Mouse (Mus musculus) myocyte (in vitro differentiated cells): ENCODE data around the gene Kif1b. TPM values are rescaled to one million over a fixed set of nuclear protein-coding genes. Genes with fewer than 3 reads are reported as not detected.
A peak's percentile ranks its signal among the peaks of the same experiment; 100 is the strongest.

Source experiments
- H3K27me3 ChIP-seq: one replicate; pipeline ENCODE4 v1.6.1; 2011; ENCODE audit not compliant: control insufficient read depth, insufficient read depth, insufficient read length
- H3K36me3 ChIP-seq: one replicate; pipeline ENCODE4 v1.6.1; 2011; ENCODE audit not compliant: control insufficient read depth, insufficient read depth
- H3K4me2 ChIP-seq: one replicate; pipeline ENCODE4 v1.6.1; 2011; ENCODE audit warnings: low read depth, control low read depth
- H3K4me3 ChIP-seq: one replicate; pipeline ENCODE4 v1.5.1; 2011; ENCODE audit warnings: mild to moderate bottlenecking, control low read depth, moderate library complexity
- H3K79me2 ChIP-seq: one replicate; pipeline ENCODE4 v1.6.1; 2011; ENCODE audit not compliant: control insufficient read depth, insufficient read depth
- H3ac ChIP-seq: one replicate; pipeline ENCODE4 v1.6.1; 2011; ENCODE audit not compliant: control insufficient read depth, insufficient read length
- CEBPB ChIP-seq: IDR thresholded peaks from 2 replicates; pipeline ENCODE4 v1.6.1; 2011; ENCODE audit warnings: mild to moderate bottlenecking, moderate library complexity; ENCODE audit not compliant: poor library complexity, insufficient read depth, severe bottlenecking
- E2F4 ChIP-seq: IDR thresholded peaks from one replicate; pipeline ENCODE4 v1.6.1; 2011; ENCODE audit warnings: mild to moderate bottlenecking, control low read depth, moderate library complexity; ENCODE audit not compliant: insufficient read depth
- MAX ChIP-seq: IDR thresholded peaks from one replicate; pipeline ENCODE4 v1.6.1; 2011; ENCODE audit warnings: low read depth, mild to moderate bottlenecking, control low read depth
- MYOD1 ChIP-seq, 3 experiments: IDR thresholded peaks; one replicate each; pipeline ENCODE4 v1.6.1; 2011; ENCODE audit warnings: control low read depth in 2 of 3, low read depth in 2 of 3, mild to moderate bottlenecking in 2 of 3, moderate library complexity in 1 of 3; ENCODE audit not compliant: insufficient read length in 2 of 3, control insufficient read depth in 1 of 3
- MYOG ChIP-seq, 3 experiments: IDR thresholded peaks; one replicate each; pipeline ENCODE4 v1.6.1; 2011; ENCODE audit warnings: control low read depth in 2 of 3, low read depth in 2 of 3, mild to moderate bottlenecking in 2 of 3; ENCODE audit not compliant: insufficient read length in 2 of 3, control insufficient read depth in 1 of 3, insufficient read depth in 1 of 3
- POLR2A ChIP-seq: IDR thresholded peaks from one replicate; pipeline ENCODE4 v1.6.1; 2011; ENCODE audit warnings: low read depth, mild to moderate bottlenecking, control low read depth, moderate library complexity; ENCODE audit not compliant: insufficient read length
- POLR2AphosphoS2 ChIP-seq: IDR thresholded peaks from one replicate; pipeline ENCODE4 v1.6.1; 2011; ENCODE audit warnings: low read depth, control low read depth; ENCODE audit not compliant: insufficient read length
- REST ChIP-seq: IDR thresholded peaks from one replicate; pipeline ENCODE4 v1.6.1; 2011; ENCODE audit warnings: mild to moderate bottlenecking, control low read depth, moderate library complexity; ENCODE audit not compliant: insufficient read depth, insufficient read length
- SRF ChIP-seq: IDR thresholded peaks from one replicate; pipeline ENCODE4 v1.6.1; 2011; ENCODE audit warnings: low read depth; ENCODE audit not compliant: control insufficient read depth, insufficient read length
- TCF12 ChIP-seq: IDR thresholded peaks from one replicate; pipeline ENCODE4 v1.6.1; 2011; ENCODE audit warnings: mild to moderate bottlenecking, control low read depth; ENCODE audit not compliant: poor library complexity, insufficient read depth, severe bottlenecking
- TCF3 ChIP-seq: IDR thresholded peaks from one replicate; pipeline ENCODE4 v1.6.1; 2011; ENCODE audit warnings: low read depth, control low read depth; ENCODE audit not compliant: insufficient read length
- USF1 ChIP-seq: IDR thresholded peaks from one replicate; pipeline ENCODE4 v1.6.1; 2011; ENCODE audit warnings: low read depth, mild to moderate bottlenecking, control low read depth, moderate library complexity
- polyA plus RNA-seq: library from polyadenylated mRNA; unstranded; fragments of >200 nt; fragmentation: generic; extraction: Trizol; gene quantifications from one replicate; pipeline ENCODE4 v1.2.1, GENCODE M21; 2012; ENCODE audit warnings: missing spikeins

Kif1b gene
- 26.7 TPM for polyA plus RNA-seq

GRCm38 (mm10) chr4:149307596-149308490 lies at the start of gene Kif1b:
Gene Kif1b, minus strand, starts transcription at chr4:149307693.
- Histone ChIP-seq H3K4me2 (peak within 1 kb of the TSS; percentile 91), H3K36me3 (no peaks in the 10 kb centered on the region), H3ac (peak within 1 kb of the TSS; percentile 66), H3K4me3 (peak within 1 kb of the TSS; percentile 77), H3K27me3 (no peaks in the 10 kb centered on the region), H3K79me2 (peaks cover 42% of the 10 kb centered on the region)
- no peak for TF ChIP-seq USF1
- no peak for TF ChIP-seq TCF12
- TF ChIP-seq POLR2AphosphoS2, result peak; percentile 79
- no peak for TF ChIP-seq E2F4
- TF ChIP-seq SRF, result no peak
- no peak for TF ChIP-seq CEBPB
- TF ChIP-seq MAX, result no peak
- peak; percentile 86 for TF ChIP-seq POLR2A
- no peak for TF ChIP-seq TCF3
- TF ChIP-seq MYOG (IDR thresholded peaks at IDR 0.05; ENCODE audit: control insufficient read depth in 1 of 3, insufficient read depth in 1 of 3, insufficient read length in 2 of 3, low read depth in 2 of 3), result peak in 1 of 3 experiments; percentile 5
- TF ChIP-seq REST, result no peak
- peak in 1 of 3 experiments; percentile 6 for TF ChIP-seq MYOD1 (IDR thresholded peaks at IDR 0.05; ENCODE audit: control insufficient read depth in 1 of 3, insufficient read length in 2 of 3, low read depth in 2 of 3)

- Histone ChIP-seq H3K4me3 (no peak overlapping the region), H3K79me2 (no peaks in the 10 kb centered on the region), H3ac (no peak overlapping the region), H3K36me3 (peaks cover 43% of the 10 kb centered on the region), H3K27me3 (no peaks in the 10 kb centered on the region), H3K4me2 (no peak overlapping the region)
- TF ChIP-seq E2F4, result no peak
- TF ChIP-seq POLR2A, result no peak
- no peak for TF ChIP-seq TCF12
- TF ChIP-seq CEBPB, result no peak
- no peak for TF ChIP-seq MYOG (IDR thresholded peaks at IDR 0.05; ENCODE audit: control insufficient read depth in 1 of 3, insufficient read depth in 1 of 3, insufficient read length in 2 of 3, low read depth in 2 of 3)
- TF ChIP-seq POLR2AphosphoS2, result no peak
- no peak for TF ChIP-seq MAX
- TF ChIP-seq SRF, result no peak
- TF ChIP-seq TCF3, result no peak
- TF ChIP-seq REST, result no peak
Observed at GRCm38 (mm10) chr4:149354671-149355070, 47.2 kb upstream of the Kif1b start.

DNA sequence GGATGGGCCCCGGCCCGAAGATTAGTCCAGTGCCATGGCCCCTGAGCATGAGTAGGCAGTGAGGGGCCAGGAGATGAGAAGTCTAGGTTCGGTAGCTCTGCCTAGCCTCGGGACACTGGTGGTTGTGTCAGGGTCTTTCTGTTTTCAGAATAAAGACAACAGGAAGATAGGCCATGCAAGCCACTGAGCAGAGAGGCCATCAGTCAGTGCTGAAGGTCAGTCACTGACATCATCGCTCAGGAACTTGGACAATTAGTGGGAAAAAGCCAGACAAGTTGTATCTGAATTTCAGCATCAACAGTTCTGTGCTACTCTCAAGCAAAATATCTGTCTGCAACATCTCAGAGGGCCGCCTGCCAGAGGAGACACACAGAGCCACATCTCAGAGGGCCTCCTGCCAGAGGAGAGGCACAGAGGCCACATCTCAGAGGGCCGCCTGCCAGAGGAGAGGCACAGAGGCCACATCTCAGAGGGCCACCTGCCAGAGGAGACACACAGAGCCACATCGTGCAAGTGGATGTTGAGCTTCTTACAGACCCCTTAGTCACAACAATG lies 44.2 kb upstream of the Kif1b start:
- H3K4me3 ChIP-seq, result no peak overlapping the region
- no peaks in the 10 kb centered on the region for H3K79me2 ChIP-seq
- H3K27me3 ChIP-seq, result no peaks in the 10 kb centered on the region
- no peak overlapping the region for H3K4me2 ChIP-seq
- H3ac ChIP-seq, result no peak overlapping the region
- H3K36me3 ChIP-seq, result peaks cover 42% of the 10 kb centered on the region
- TF ChIP-seq TCF12, result no peak
- no peak for TF ChIP-seq MYOG (IDR thresholded peaks at IDR 0.05; ENCODE audit: control insufficient read depth in 1 of 3, insufficient read depth in 1 of 3, insufficient read length in 2 of 3, low read depth in 2 of 3)
- no peak for TF ChIP-seq USF1

GRCm38 (mm10) chr4:149348963-149349362 lies 41.5 kb upstream of the Kif1b start:
- Histone ChIP-seq H3K4me2 (no peak overlapping the region), H3K27me3 (no peaks in the 10 kb centered on the region), H3K36me3 (peaks cover 30% of the 10 kb centered on the region), H3ac (no peak overlapping the region), H3K4me3 (no peak overlapping the region), H3K79me2 (no peaks in the 10 kb centered on the region)
- TF ChIP-seq TCF3 (no peak), REST (no peak)

- TF ChIP-seq MYOD1 (IDR thresholded peaks at IDR 0.05; ENCODE audit: control insufficient read depth in 1 of 3, insufficient read length in 2 of 3, low read depth in 2 of 3), result peak; percentile 50 to 87 (median 77)
- TF ChIP-seq MYOG (IDR thresholded peaks at IDR 0.05; ENCODE audit: control insufficient read depth in 1 of 3, insufficient read depth in 1 of 3, insufficient read length in 2 of 3, low read depth in 2 of 3), result peak; percentile 57 to 85 (median 83)
- no peak for TF ChIP-seq USF1
- TF ChIP-seq TCF3, result peak; percentile 57
- TF ChIP-seq E2F4, result no peak
- TF ChIP-seq TCF12, result peak; percentile 70
- H3K4me3 ChIP-seq, result no peak overlapping the region
- no peak overlapping the region for H3K4me2 ChIP-seq
Observed at GRCm38 (mm10) chr4:149345873-149346272, 38.4 kb upstream of the Kif1b start.

More at GRCm38 (mm10) chr4:149345873-149346272, 38.4 kb upstream of the Kif1b start:
- Histone ChIP-seq H3ac (no peak overlapping the region), H3K79me2 (no peaks in the 10 kb centered on the region), H3K27me3 (no peaks in the 10 kb centered on the region), H3K36me3 (peaks cover 28% of the 10 kb centered on the region)
